Mouse (Mus musculus) regulatory T cell (primary cell): ENCODE results near the gene Prep.
"Not testable (repeated sequence)": the region's sequence is repeated elsewhere in the genome, so short reads cannot be mapped to it uniquely, and the experiment has no call there.

Source experiments
- in situ Hi-C: fragments of 300-600 bp; cut with MboI, MseI; formaldehyde crosslinking; loops from one replicate; pipeline ENCODE4 v1.15.1; 2025; ENCODE audit warnings: high pct_unique_total_duplicates

Prep gene

GRCm38 (mm10) chr10:45075491-45076051 lies 8.6 kb downstream of the Prep start:
- in situ Hi-C loops = no loop called here

DNA sequence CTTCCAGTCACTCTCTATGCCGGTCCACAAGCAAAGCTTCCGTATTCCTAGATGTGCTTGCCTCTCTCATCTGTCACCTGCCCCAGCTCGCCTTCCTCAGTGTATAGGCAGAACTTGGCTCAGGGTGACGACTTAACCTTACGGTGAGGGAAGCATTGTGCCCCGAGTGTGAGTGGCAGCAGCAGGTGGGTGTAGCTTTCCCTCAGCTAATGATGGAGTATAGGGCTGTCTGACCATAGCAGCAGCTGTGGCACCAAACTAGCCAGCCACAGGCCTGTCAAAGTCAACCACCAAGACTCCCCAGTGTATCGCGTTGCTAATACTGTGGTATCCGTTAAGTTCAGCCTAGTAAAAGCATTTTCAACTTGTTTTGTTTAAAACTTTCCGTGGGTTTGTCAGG lies 9.6 kb downstream of the Prep start:
- in situ Hi-C loops = no loop called here

DNA sequence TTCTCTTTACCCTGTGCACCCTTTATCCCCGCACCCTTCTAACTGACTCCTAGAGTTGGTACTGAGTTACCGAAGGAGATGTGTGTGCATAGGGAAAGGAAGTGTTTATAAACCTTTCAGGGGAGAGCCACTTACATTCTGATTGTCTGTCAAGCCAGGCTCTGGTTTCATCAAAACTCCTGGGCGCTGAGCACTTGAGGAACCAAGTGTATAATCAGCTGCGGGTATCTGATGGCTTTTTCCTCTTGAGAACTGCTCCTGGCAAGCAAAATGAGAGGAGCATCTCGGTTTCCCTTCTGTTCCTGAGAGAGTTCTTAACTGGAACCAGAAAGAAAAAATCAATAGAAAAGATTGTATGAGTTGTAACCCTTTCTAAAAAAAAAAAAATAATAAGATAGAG lies 10.3 kb downstream of the Prep start:
- in situ Hi-C loops = no loop called here

GRCm38 (mm10) chr10:45079756-45080155 lies 12.8 kb downstream of the Prep start:
- in situ Hi-C loops = no loop called here

GRCm38 (mm10) chr10:45080490-45080889 lies 13.5 kb downstream of the Prep start:
- in situ Hi-C loops = no loop called here

- in situ Hi-C loops = no loop called here
Measured at GRCm38 (mm10) chr10:45082730-45083129, 15.7 kb downstream of the Prep start.

GRCm38 (mm10) chr10:45084002-45084401 lies 17.0 kb downstream of the Prep start:
- in situ Hi-C loops = not testable (repeated sequence)

DNA sequence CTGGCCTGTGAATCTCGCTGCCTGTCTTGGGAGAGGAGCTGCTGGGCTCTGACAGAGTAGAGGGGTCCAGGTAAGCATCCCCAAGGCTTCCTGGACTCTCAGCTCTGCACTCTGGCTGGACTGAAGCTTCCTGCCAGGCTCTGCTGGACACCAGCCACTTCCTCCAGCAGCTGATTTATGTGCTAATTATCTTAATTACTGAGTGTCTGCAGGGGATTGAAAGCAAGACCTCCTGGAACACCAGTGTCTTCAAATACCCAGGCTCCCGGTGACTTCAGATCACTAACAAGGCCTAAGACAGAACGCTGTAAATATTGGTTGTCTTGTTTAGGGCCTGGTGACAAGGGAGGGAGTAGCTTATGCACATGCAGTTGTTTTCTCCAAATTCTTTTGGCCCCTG lies 17.5 kb downstream of the Prep start:
- in situ Hi-C loops = no loop called here

- in situ Hi-C loops = no loop called here
Measured at GRCm38 (mm10) chr10:45085315-45085714, 18.3 kb downstream of the Prep start.

DNA sequence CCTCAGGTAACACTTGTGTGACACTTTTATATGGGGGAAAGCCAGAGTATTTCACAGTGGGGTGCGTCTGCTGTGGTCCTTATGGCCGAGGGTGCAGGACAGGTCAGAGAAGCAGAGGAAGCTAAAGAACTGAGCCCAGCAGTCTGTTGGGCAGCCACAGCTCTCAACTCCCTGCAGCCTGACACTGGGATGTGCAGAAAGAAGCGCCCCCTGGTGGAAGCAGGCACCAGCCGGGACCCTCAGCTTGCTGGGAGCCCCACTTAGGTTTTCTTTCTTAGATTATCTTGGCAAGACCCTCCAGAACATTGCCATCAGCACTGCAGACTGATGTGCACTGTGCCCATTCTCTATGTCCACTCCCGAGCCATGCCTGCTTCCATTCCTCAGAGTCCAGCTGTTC lies 19.6 kb downstream of the Prep start:
- in situ Hi-C loops = no loop called here

DNA sequence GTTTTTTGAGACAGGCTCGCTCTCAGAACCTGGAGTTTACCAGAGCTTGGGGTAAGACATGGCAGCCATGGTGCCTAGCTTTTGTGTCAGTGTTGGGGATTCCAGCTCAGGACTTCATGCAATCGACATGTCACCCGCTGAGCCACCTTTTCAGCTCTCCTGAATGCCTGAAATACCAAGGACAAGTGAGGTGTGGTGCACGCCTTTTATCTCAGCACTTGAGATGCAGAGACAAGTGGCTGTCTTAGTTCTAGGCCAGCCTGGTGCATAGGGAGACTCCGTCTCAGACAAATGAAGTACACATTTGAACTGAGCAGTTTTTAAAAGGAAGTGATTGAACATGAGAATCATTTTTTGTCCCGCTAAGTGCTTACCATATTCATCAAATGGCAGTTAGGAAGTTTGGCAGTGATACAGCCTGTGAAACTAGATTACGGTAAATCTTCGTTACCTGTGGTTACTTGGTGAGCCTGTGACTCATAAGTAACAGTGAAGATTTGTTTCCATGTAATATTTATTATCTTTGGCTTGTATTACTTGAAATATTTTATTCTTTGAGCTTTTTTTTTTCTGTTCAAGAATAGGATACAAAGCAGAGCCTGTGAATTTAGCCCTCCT lies 24.6 kb downstream of the Prep start:
- in situ Hi-C loops = no loop called here

GRCm38 (mm10) chr10:45092080-45093056 lies 25.4 kb downstream of the Prep start:
- in situ Hi-C loops = no loop called here

- in situ Hi-C loops = loop anchor here (5.0 kb wide), 1 partner anchor 464 kb away; no protein-coding TSS in a partner anchor
Measured at GRCm38 (mm10) chr10:45098751-45099150, 31.7 kb downstream of the Prep start.

- in situ Hi-C loops = no loop called here
Measured at GRCm38 (mm10) chr10:45100473-45100872, 33.5 kb downstream of the Prep start.

DNA sequence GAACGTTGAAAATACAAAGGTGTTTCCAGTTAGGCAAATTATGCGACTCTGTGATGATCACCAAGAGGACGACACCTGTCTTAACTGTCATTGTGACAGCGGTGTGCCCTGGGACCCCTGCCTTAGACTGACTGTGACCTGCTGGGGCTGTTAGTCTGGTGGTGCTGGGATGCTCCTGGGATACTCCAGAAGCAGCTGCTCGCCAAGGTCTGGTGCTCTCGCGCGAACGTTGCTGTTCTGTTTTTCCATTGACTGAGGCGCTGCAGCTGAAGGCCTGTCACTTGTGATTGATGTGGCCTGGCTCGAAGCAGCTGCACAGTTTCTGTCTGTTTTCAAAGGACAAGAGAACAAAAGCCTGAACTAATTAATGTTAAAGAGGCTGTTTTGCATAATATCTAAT lies 36.2 kb downstream of the Prep start:
- in situ Hi-C loops = no loop called here

DNA sequence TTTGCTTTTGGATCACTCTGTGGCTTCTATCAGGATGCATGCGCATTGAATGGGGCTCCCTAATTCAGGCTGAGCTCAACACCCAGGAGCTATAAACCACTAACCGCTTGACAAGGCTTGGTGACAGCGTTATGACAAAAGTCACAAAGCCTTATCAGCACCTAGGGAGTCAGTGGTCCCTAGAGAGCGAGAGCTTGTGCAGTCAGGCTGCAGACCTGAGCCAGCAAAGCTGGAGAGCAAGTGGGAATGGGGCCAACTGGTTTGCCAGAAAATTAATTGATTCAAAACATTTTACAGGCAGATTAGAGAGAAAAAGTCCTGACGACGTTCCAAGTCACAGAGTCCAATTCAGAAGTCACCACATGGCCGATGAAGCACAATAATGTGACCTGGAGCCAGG lies 37.1 kb downstream of the Prep start:
- in situ Hi-C loops = no loop called here

- in situ Hi-C loops = no loop called here
Measured at GRCm38 (mm10) chr10:45104535-45105079, 37.6 kb downstream of the Prep start.

GRCm38 (mm10) chr10:45106541-45106940 lies 39.5 kb downstream of the Prep start:
- in situ Hi-C loops = no loop called here

- in situ Hi-C loops = no loop called here
Measured at GRCm38 (mm10) chr10:45107313-45107712, 40.3 kb downstream of the Prep start.

- in situ Hi-C loops = no loop called here
Measured at GRCm38 (mm10) chr10:45109041-45109440, 42.0 kb downstream of the Prep start.

DNA sequence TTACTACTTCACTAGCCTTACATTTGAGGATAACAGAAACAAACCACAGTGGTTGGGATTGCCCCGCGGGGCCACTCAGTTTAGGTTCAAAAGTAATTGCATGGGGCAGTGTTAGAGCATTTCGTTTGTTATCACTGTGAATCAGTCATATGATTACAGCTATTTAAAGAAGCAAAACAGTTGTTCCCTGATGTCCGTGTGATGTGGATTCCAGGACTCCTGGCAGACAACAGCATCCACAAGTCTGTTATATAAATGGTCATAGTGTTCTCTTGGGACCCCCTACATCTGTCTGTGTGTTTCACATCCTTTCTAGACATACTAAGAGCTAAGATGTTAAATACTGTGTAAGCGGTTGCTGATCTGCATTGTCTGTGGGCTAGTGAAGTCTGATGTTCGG lies 43.0 kb downstream of the Prep start:
- in situ Hi-C loops = loop anchor here (10.0 kb wide), 1 partner anchor 815 kb away; no protein-coding TSS in a partner anchor

DNA sequence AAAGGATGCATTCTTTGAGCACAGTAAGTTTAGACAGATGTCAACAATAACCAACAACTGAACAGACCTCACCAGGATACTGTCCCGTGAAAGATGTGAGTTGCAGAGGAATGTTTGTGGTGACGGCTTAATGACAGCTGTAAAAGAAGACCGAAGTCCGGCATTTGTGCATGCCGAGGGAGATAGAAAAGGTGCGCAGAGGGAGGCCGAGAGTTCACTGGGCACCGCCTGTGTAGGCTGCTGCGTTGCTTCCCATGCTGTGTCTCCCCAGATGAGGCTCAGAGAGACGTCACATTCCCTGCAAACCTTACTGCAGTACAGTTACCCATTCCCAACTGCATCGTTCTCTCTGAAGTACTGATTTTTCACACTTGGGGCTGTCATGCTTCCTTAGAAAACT lies 45.9 kb downstream of the Prep start:
- in situ Hi-C loops = loop anchor here (10.0 kb wide), 1 partner anchor 812 kb away; no protein-coding TSS in a partner anchor
